Mouse (Mus musculus): ENCODE measurements at regions not wholly inside any gene's neighbourhood (a gene's known extent, or its start where the extent isn't known, plus 50 kb on each side); places are given as distances from the start of the nearest gene placed in this dataset.

- no peaks in the 10 kb centered on the region for H3K27me3 ChIP-seq (ENCODE audit: control insufficient read depth, insufficient read depth, low read length, poor library complexity, severe bottlenecking)
- H3K36me3 ChIP-seq (ENCODE audit: control insufficient read depth, insufficient read depth, low read length, poor library complexity, severe bottlenecking) = no peaks in the 10 kb centered on the region
- DNase-seq (ENCODE audit: low read depth, low spot score) = peak; percentile 75
Observed at GRCm38 (mm10) chr3:33955854-33956624, 63.7 kb upstream of the Fxr1 start.

- Histone ChIP-seq H3K36me3 (ENCODE audit: control insufficient read depth, insufficient read depth, low read length, poor library complexity, severe bottlenecking) (no peaks in the 10 kb centered on the region), H3K27me3 (ENCODE audit: control insufficient read depth, insufficient read depth, low read length, poor library complexity, severe bottlenecking) (no peaks in the 10 kb centered on the region)
- no peak for DNase-seq (ENCODE audit: low read depth, low spot score)
Observed at GRCm38 (mm10) chr3:33956625-33957023, 63.1 kb upstream of the Fxr1 start.

DNA sequence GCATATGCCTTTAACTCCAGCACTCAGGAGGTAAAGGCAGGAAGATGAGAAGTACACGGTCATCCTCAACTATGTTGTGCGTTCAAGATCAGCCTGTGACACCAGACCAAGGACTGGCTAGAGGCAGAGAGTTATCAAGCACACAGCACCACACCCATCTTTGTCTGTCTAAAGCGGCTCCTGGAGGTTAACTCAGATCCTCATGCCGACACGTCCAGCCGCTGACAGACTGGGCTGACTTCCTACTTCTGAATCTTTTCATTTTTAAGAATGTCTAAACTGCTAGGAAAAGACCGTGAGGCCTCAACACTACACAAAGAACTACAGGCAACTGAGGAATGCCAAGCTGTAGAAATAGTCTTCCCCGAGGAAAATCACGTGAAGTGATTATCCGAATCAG, 62.1 kb upstream of the Fxr1 start:
- no peak for DNase-seq (ENCODE audit: low read depth, low spot score)
- Histone ChIP-seq H3K36me3 (ENCODE audit: control insufficient read depth, insufficient read depth, low read length, poor library complexity, severe bottlenecking) (no peaks in the 10 kb centered on the region), H3K27me3 (ENCODE audit: control insufficient read depth, insufficient read depth, low read length, poor library complexity, severe bottlenecking) (no peaks in the 10 kb centered on the region)

- no peak for DNase-seq (ENCODE audit: low read depth, low spot score)
- H3K36me3 ChIP-seq (ENCODE audit: control insufficient read depth, insufficient read depth, low read length, poor library complexity, severe bottlenecking) = no peaks in the 10 kb centered on the region
- H3K27me3 ChIP-seq (ENCODE audit: control insufficient read depth, insufficient read depth, low read length, poor library complexity, severe bottlenecking) = no peaks in the 10 kb centered on the region
Observed at GRCm38 (mm10) chr3:33958216-33958615, 61.5 kb upstream of the Fxr1 start.

- Histone ChIP-seq H3K36me3 (ENCODE audit: control insufficient read depth, insufficient read depth, low read length, poor library complexity, severe bottlenecking) (no peaks in the 10 kb centered on the region), H3K27me3 (ENCODE audit: control insufficient read depth, insufficient read depth, low read length, poor library complexity, severe bottlenecking) (no peaks in the 10 kb centered on the region)
- no peak for DNase-seq (ENCODE audit: low read depth, low spot score)
Observed at GRCm38 (mm10) chr3:33960211-33960610, 59.5 kb upstream of the Fxr1 start.

DNA sequence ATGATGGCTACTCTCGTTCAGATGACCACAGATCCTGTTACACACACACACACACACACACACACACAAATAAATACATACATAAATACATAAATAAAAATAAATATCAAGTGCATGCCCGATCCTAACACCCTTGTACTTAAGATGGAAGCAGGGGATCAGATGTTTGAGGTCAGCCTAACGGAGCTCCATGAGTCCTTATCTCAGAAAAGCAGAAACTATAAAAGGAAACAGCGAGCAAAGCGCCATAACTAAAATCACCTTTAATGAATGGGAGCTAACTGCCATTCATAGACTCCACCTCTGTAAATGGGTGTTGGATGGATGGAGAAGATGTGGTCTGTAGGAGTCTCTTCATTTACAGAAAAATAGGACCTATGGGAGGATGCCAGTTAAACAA, 56.8 kb upstream of the Fxr1 start:
- no peak for DNase-seq (ENCODE audit: low read depth, low spot score)
- no peaks in the 10 kb centered on the region for H3K36me3 ChIP-seq (ENCODE audit: control insufficient read depth, insufficient read depth, low read length, poor library complexity, severe bottlenecking)
- no peaks in the 10 kb centered on the region for H3K27me3 ChIP-seq (ENCODE audit: control insufficient read depth, insufficient read depth, low read length, poor library complexity, severe bottlenecking)

DNA sequence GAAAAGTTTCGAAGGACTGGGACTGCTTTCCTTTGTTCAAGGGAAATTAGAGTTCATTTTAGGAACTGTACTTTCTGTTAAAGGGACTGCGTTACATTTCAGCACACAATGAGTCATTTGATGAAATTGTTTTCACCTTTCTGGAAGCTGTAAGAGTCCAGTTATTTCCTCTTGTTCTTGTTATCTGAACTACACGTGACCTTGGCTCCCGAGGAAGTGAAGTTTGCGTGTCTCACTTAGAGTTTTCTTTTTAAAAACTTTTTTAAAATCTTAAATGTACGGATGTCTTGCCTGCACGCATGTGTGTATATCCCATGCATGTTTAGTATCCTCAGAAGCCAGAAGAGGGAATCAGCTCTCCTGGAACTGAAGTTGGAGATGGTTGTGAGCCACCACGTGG, 52.6 kb upstream of the Fxr1 start:
- Histone ChIP-seq H3K27me3 (ENCODE audit: control insufficient read depth, insufficient read depth, low read length, poor library complexity, severe bottlenecking) (no peaks in the 10 kb centered on the region), H3K36me3 (ENCODE audit: control insufficient read depth, insufficient read depth, low read length, poor library complexity, severe bottlenecking) (no peaks in the 10 kb centered on the region)
- DNase-seq (ENCODE audit: low read depth, low spot score) = no peak

Data from splenic B cell, adult 2 months (primary cell).